Mouse (Mus musculus): ENCODE results near the gene Aknad1. TPM values are rescaled to one million over a fixed set of nuclear protein-coding genes. Genes with fewer than 3 reads are reported as not detected.
A peak's percentile ranks its signal among the peaks of the same experiment; 100 is the strongest.

The Aknad1 gene
- polyA plus RNA-seq, 1 experiment from 2014 or later, result 1.8 TPM

GRCm38 (mm10) chr3:108755542-108755941 lies 16.1 kb downstream of the Aknad1 start:
- 84% methylated on average over 2 of the region's 2 CpGs for WGBS
- Histone ChIP-seq H3K4me1 (peaks cover 49% of the 10 kb centered on the region), H3K27me3 (no peaks in the 10 kb centered on the region), H3K4me3 (no peak overlapping the region), H3K4me2 (replicated peaks) (no peak overlapping the region), H3K9ac (no peak overlapping the region), H3K27ac (no peak overlapping the region), H3K36me3 (no peaks in the 10 kb centered on the region), H3K9me3 (no peaks in the 10 kb centered on the region)
- no peak for ATAC-seq (ENCODE audit: low FRiP score, low read depth)

GRCm38 (mm10) chr3:108756131-108756530 lies 16.7 kb downstream of the Aknad1 start:
- H3K4me2 ChIP-seq (replicated peaks), result no peak overlapping the region
- H3K4me3 ChIP-seq, result no peak overlapping the region
- no peaks in the 10 kb centered on the region for H3K27me3 ChIP-seq
- ATAC-seq (ENCODE audit: low FRiP score, low read depth), result no peak
- H3K9me3 ChIP-seq, result no peaks in the 10 kb centered on the region
- H3K9ac ChIP-seq, result no peak overlapping the region
- H3K27ac ChIP-seq, result no peak overlapping the region
- H3K36me3 ChIP-seq, result no peaks in the 10 kb centered on the region
- H3K4me1 ChIP-seq, result peaks cover 47% of the 10 kb centered on the region
- 58% methylated on average over 1 of the region's 1 CpGs for WGBS

- peaks cover 39% of the 10 kb centered on the region for H3K4me1 ChIP-seq
- no peaks in the 10 kb centered on the region for H3K9me3 ChIP-seq
- no peaks in the 10 kb centered on the region for H3K27me3 ChIP-seq
- peak overlapping the region; percentile 58; the same call in 1 of the 2 replicates for H3K27ac ChIP-seq
- no peak for ATAC-seq (ENCODE audit: low FRiP score, low read depth)
- WGBS, result 53% methylated on average over 9 of the region's 9 CpGs
- no peak overlapping the region for H3K9ac ChIP-seq
- H3K36me3 ChIP-seq, result no peaks in the 10 kb centered on the region
- no peak overlapping the region for H3K4me3 ChIP-seq
- no peak overlapping the region for H3K4me2 ChIP-seq (replicated peaks)
Observed at GRCm38 (mm10) chr3:108757570-108757969, 18.1 kb downstream of the Aknad1 start.

- Histone ChIP-seq H3K9me3 (no peaks in the 10 kb centered on the region), H3K27ac (peak overlapping the region; percentile 92), H3K4me1 (peaks cover 41% of the 10 kb centered on the region), H3K4me3 (no peak overlapping the region), H3K4me2 (replicated peaks) (no peak overlapping the region), H3K9ac (no peak overlapping the region), H3K27me3 (no peaks in the 10 kb centered on the region), H3K36me3 (no peaks in the 10 kb centered on the region)
- ATAC-seq (ENCODE audit: low FRiP score, low read depth), result peak; percentile 77
- WGBS, result 60% methylated on average over 11 of the region's 11 CpGs
Observed at GRCm38 (mm10) chr3:108759566-108760420, 20.3 kb downstream of the Aknad1 start.

- H3K4me3 ChIP-seq, result no peak overlapping the region
Observed at GRCm38 (mm10) chr3:108762597-108763111, 23.2 kb downstream of the Aknad1 start.

GRCm38 (mm10) chr3:108763691-108764090 lies 24.2 kb downstream of the Aknad1 start:
- no peak overlapping the region for H3K4me2 ChIP-seq (replicated peaks)
- no peak overlapping the region for H3K9ac ChIP-seq
- ATAC-seq (ENCODE audit: low FRiP score, low read depth), result no peak
- H3K9me3 ChIP-seq, result no peaks in the 10 kb centered on the region
- 88% methylated on average over 2 of the region's 2 CpGs for WGBS
- no peaks in the 10 kb centered on the region for H3K36me3 ChIP-seq
- H3K27ac ChIP-seq, result no peak overlapping the region
- H3K4me3 ChIP-seq, result no peak overlapping the region
- H3K27me3 ChIP-seq, result no peaks in the 10 kb centered on the region
- H3K4me1 ChIP-seq, result peaks cover 30% of the 10 kb centered on the region

More at GRCm38 (mm10) chr3:108762597-108763111, 23.2 kb downstream of the Aknad1 start:
- Histone ChIP-seq H3K27ac (no peak overlapping the region; the same call in 1 of the 2 replicates), H3K4me2 (replicated peaks) (no peak overlapping the region), H3K4me1 (peaks cover 36% of the 10 kb centered on the region), H3K9ac (no peak overlapping the region), H3K27me3 (no peaks in the 10 kb centered on the region), H3K36me3 (no peaks in the 10 kb centered on the region), H3K9me3 (no peaks in the 10 kb centered on the region)
- 70% methylated on average over 7 of the region's 7 CpGs for WGBS
- ATAC-seq (ENCODE audit: low FRiP score, low read depth), result no peak

GRCm38 (mm10) chr3:108764976-108765375 lies 25.5 kb downstream of the Aknad1 start:
- H3K27me3 ChIP-seq, result no peaks in the 10 kb centered on the region
- 54% methylated on average over 7 of the region's 7 CpGs for WGBS
- peaks cover 33% of the 10 kb centered on the region for H3K4me1 ChIP-seq

GRCm38 (mm10) chr3:108765476-108765875 lies 26.0 kb downstream of the Aknad1 start:
- peaks cover 31% of the 10 kb centered on the region for H3K4me1 ChIP-seq
- no peak overlapping the region for H3K4me3 ChIP-seq
- H3K27ac ChIP-seq, result no peak overlapping the region

More at GRCm38 (mm10) chr3:108764976-108765375, 25.5 kb downstream of the Aknad1 start:
- H3K4me2 ChIP-seq (replicated peaks), result no peak overlapping the region
- H3K9me3 ChIP-seq, result no peaks in the 10 kb centered on the region
- ATAC-seq (ENCODE audit: low FRiP score, low read depth), result no peak
- H3K9ac ChIP-seq, result no peak overlapping the region
- H3K4me3 ChIP-seq, result no peak overlapping the region
- H3K36me3 ChIP-seq, result no peaks in the 10 kb centered on the region
- H3K27ac ChIP-seq, result no peak overlapping the region

GRCm38 (mm10) chr3:108766943-108767342 lies 27.5 kb downstream of the Aknad1 start:
- no peak overlapping the region for H3K27ac ChIP-seq
- 90% methylated on average over 7 of the region's 7 CpGs for WGBS
- H3K4me3 ChIP-seq, result no peak overlapping the region
- no peaks in the 10 kb centered on the region for H3K36me3 ChIP-seq
- H3K27me3 ChIP-seq, result no peaks in the 10 kb centered on the region
- no peak overlapping the region for H3K9ac ChIP-seq
- peaks cover 43% of the 10 kb centered on the region for H3K4me1 ChIP-seq
- H3K9me3 ChIP-seq, result no peaks in the 10 kb centered on the region
- H3K4me2 ChIP-seq (replicated peaks), result no peak overlapping the region
- ATAC-seq (ENCODE audit: low FRiP score, low read depth), result no peak

More at GRCm38 (mm10) chr3:108765476-108765875, 26.0 kb downstream of the Aknad1 start:
- H3K4me2 ChIP-seq (replicated peaks), result no peak overlapping the region
- no peak for ATAC-seq (ENCODE audit: low FRiP score, low read depth)
- no peaks in the 10 kb centered on the region for H3K27me3 ChIP-seq
- no peak overlapping the region for H3K9ac ChIP-seq
- no peaks in the 10 kb centered on the region for H3K36me3 ChIP-seq
- 90% methylated on average over 7 of the region's 7 CpGs for WGBS
- no peaks in the 10 kb centered on the region for H3K9me3 ChIP-seq

GRCm38 (mm10) chr3:108767416-108767815 lies 28.0 kb downstream of the Aknad1 start:
- no peaks in the 10 kb centered on the region for H3K9me3 ChIP-seq
- H3K36me3 ChIP-seq, result no peaks in the 10 kb centered on the region
- H3K9ac ChIP-seq, result no peak overlapping the region
- H3K4me3 ChIP-seq, result no peak overlapping the region
- no peaks in the 10 kb centered on the region for H3K27me3 ChIP-seq
- peaks cover 43% of the 10 kb centered on the region for H3K4me1 ChIP-seq
- no peak overlapping the region for H3K27ac ChIP-seq
- 72% methylated on average over 10 of the region's 10 CpGs for WGBS
- no peak for ATAC-seq (ENCODE audit: low FRiP score, low read depth)
- no peak overlapping the region for H3K4me2 ChIP-seq (replicated peaks)

GRCm38 (mm10) chr3:108769547-108769946 lies 30.1 kb downstream of the Aknad1 start:
- WGBS, result 60% methylated on average over 6 of the region's 6 CpGs
- Histone ChIP-seq H3K36me3 (no peaks in the 10 kb centered on the region), H3K27ac (peak overlapping the region; percentile 92; the same call in 1 of the 2 replicates), H3K4me3 (no peak overlapping the region), H3K27me3 (no peaks in the 10 kb centered on the region), H3K9ac (no peak overlapping the region), H3K4me2 (replicated peaks) (no peak overlapping the region), H3K9me3 (no peaks in the 10 kb centered on the region), H3K4me1 (peaks cover 42% of the 10 kb centered on the region)
- no peak for ATAC-seq (ENCODE audit: low FRiP score, low read depth)

- no peaks in the 10 kb centered on the region for H3K36me3 ChIP-seq
- H3K4me1 ChIP-seq, result peaks cover 35% of the 10 kb centered on the region
- peak; percentile 93 for ATAC-seq (ENCODE audit: low FRiP score, low read depth)
- no peaks in the 10 kb centered on the region for H3K9me3 ChIP-seq
- H3K4me3 ChIP-seq, result no peak overlapping the region
- 13% methylated on average over 6 of the region's 6 CpGs for WGBS
- peak overlapping the region; percentile 42 for H3K4me2 ChIP-seq (replicated peaks)
- peak overlapping the region; percentile 92 for H3K27ac ChIP-seq
- no peaks in the 10 kb centered on the region for H3K27me3 ChIP-seq
- H3K9ac ChIP-seq, result no peak overlapping the region
Observed at GRCm38 (mm10) chr3:108770725-108771368, 31.4 kb downstream of the Aknad1 start.
